Mouse (Mus musculus) spleen, embryonic (tissue): ENCODE measurements around the gene Krtap24-1.

Experiments used
- CTCF ChIA-PET: fragments of 350-600 bp; sonication (Branson Sonifier 250); formaldehyde crosslinking; loops from one replicate; lab custom pipeline; 2022; lab: Charles Lee

The Krtap24-1 gene

GRCm38 (mm10) chr16:88563045-88563913, 48.8 kb downstream of the Krtap24-1 start, which contains the start of gene Cldn8:
Gene Cldn8, minus strand, starts transcription at chr16:88563183.
- CTCF ChIA-PET: no interaction called here

- CTCF ChIA-PET: no interaction called here
These were observed 50.4 kb downstream of the Krtap24-1 start for GRCm38 (mm10) chr16:88561617-88562164.
